Mouse (Mus musculus) hematopoietic stem cell, adult 5-6 weeks (primary cell): ENCODE results near the gene Acin1. TPM values are rescaled to one million over a fixed set of nuclear protein-coding genes. Genes with fewer than 3 reads are reported as not detected.

ENCODE experiments used
- ATAC-seq, 2 experiments: fragments of 125-278 bp in 1 of 2; replicated peaks in 1 of 2; 2 replicates each; pipeline ENCODE4 v1.8.0; 2016 to 2017; ENCODE audit warnings: inconsistent platforms in 2 of 2, mild to moderate bottlenecking in 2 of 2, moderate number of reproducible peaks in 2 of 2, low read depth in 1 of 2, moderate TSS enrichment in 1 of 2; ENCODE audit not compliant: low FRiP score in 2 of 2, poor library complexity in 2 of 2, severe bottlenecking in 2 of 2, insufficient read depth in 1 of 2, low TSS enrichment in 1 of 2
- total RNA-seq: library from RNA; stranded (forward); fragments of 172-1452, 232-1000 nt; gene quantifications from 2 replicates; pipeline ENCODE4 v1.2.3, GENCODE M21; 2017

Gene Acin1
- total RNA-seq, 1 experiment from 2014 or later: 357 TPM

DNA sequence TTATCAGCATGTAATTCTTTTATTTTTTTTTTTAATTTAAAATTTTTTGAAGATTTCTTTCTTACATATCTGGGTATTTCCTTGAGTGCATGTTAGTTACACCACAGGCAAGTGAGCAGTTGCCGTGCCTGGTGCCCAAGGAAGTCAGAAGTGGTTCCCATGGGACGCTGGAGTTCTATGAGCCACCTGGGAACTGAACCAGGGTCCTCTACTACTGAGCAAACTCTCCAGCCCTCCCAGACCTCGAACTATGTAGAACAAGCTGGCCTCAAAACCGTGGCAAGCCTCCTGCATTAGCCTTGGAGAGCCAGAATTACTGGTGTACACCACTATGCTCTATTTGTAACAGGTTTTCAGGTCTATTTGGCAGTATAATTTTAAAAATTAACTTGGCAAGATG lies 84.1 kb downstream of the Acin1 start:
- ATAC-seq: no peak

DNA sequence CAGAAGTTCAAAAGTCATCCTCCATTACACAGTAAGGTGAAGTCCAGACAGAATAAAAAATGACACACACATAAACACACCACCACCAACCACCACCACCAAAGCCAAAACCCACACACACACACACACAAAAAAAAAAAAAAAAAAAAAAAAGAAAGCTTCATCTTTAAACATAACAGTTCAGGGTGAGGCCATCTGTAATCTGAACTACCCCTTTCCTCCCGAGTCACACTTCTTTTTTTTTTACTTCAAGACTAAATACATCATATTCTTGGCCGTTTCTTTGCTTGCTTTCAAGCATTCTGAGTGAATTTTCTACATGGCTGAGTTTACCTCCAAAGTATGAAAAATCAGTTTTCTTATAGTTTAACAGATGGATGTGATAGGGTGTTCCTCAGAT lies 85.1 kb downstream of the Acin1 start:
- no peak for ATAC-seq

DNA sequence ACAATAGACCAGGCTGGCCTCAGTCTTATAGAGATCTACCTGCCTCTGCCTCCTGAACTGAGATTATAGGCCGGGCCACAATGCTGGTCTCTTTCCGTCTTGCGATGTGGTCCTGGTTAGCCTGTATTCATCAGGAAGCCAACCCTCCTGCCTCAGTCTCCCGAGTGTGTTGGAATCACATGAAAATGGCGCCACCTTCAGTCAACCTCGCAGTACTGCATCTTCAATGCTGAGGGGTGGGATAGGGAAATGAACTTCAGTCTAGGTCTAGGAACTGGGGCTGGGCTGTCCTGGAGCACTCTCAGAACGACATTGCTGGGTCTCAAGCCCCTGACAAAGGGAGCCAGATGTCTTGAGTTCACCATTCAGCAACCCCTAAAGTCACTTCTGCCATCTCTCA lies 89.6 kb downstream of the Acin1 start:
- ATAC-seq: no peak

DNA sequence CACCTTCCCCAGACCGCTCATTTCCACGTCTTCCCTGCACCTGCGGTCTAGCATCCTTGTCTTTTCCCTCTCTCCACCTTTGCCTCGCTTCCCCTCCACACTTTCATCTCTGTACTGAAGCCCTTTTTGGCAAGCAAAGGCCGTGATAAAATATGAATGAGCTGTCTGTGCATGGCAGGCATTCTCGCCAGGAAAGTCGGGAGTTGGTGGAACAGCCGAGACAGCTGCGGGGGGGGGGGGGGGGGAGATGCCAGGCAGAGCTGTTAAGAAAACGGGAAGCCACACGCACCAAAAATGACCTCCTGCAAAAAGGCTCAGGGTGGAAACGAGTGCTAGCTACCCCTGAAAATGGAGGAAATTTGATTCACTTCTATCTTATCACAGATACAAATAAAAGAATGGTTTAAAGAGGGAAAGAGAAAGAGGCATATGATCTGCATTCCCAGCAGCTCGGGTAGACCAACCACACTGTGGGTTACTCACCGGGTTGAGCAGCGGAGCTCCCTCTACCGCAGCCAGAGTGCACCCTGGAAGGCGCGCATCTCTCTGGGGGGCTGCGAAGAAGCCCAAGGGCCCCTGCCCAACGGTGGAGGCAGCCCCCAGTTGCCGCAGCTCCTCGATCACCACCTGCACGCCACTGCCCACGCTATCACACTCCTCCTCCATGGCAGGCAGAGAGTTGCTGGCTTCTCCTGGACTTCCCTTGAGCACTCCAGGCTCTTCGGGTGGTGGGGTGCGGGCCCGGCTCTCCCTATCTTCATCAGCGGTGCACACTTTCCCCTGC lies 91.9 kb downstream of the Acin1 start:
- no peak for ATAC-seq

DNA sequence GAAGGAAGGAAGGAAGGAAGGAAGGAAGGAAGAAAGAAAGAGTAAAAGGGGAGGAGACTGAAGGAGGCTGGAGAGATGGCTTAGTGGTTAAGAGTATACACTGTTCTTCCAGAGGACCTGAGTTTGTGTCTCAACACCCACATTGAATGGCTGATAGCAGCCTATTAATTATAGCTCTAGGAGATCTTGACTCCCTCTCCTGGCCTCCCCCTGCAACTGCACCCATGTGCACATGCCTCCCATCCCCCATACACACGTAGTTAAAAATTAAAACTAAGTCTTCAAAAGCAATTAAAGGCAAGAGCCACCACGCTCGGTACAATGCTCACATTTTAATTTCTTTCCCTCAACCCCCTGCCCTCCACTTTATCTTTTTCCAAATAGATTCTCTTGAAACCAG lies 92.7 kb downstream of the Acin1 start:
- no peak for ATAC-seq

DNA sequence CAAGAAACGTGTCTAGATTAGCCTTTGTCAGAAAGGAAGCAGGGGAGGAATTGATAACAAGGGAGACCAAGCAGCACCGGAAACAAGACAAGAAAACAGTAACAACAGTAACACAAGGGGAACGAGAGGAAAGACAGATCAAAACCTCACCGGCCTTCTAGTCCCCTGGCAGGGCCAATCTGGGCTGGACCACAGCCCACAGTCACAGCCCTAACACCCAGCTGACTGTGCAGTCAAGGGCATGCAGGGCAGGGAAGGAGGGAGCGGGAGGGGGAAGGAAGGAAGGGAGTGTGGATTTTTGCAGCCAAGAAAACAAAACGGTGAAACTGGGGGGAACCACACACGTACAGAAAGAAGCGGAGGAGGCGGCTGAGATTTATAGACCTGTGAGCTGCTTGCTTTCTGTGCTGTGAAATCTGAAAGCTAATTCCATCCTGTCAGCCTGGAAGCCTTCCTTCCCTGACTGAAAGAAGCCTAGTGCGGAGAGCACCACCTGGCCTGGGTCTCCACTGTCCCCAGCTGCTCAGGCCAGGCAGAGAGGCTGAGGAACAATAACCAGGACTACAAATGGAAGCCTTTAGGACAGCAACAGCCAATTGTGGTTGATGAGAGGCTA lies 94.3 kb downstream of the Acin1 start:
- ATAC-seq: peak; percentile 74; a peak in 2 of 4 replicates

Other genes starting within 250 kb of the Acin1 start
- 20.5 and 38.3 TPM in 2 replicates for gene Lrp10, start 222.8 kb downstream of the Acin1 start, total RNA-seq
- 1.8 and 2.5 TPM in 2 replicates for gene Rem2, start 210.8 kb downstream of the Acin1 start, total RNA-seq
- gene Prmt5, start 169.4 kb downstream of the Acin1 start, total RNA-seq: 52.4 and 53.1 TPM in 2 replicates
- 68.6 and 76.0 TPM in 2 replicates for gene Haus4, start 132.3 kb downstream of the Acin1 start, total RNA-seq
- gene Ajuba, start 109.4 kb downstream of the Acin1 start, total RNA-seq: 0.74 and 1.3 TPM in 2 replicates
- gene 4931414P19Rik, start 80.9 kb downstream of the Acin1 start, total RNA-seq: 3.8 and 15.3 TPM in 2 replicates
- gene Psmb5, start 68.9 kb downstream of the Acin1 start, total RNA-seq: 27.2 and 41.8 TPM in 2 replicates
- not detected in 2 replicates for gene Psmb11, start 65.5 kb downstream of the Acin1 start, total RNA-seq
- not detected in 2 replicates for gene Gm17606, start 46.0 kb downstream of the Acin1 start, total RNA-seq
- gene Cdh24, start 45.6 kb downstream of the Acin1 start, total RNA-seq: 1.4 and 2.3 TPM in 2 replicates
- 34.8 and 47.8 TPM in 2 replicates for gene 1700123O20Rik, start 715 bp downstream of the Acin1 start, total RNA-seq
- gene Gm29776, start 11.9 kb upstream of the Acin1 start, total RNA-seq: 1.1 TPM in 1 of 2 replicates, not detected in the other
- gene Cebpe, start 25.2 kb upstream of the Acin1 start, total RNA-seq: 11.4 and 25.4 TPM in 2 replicates
- gene Slc7a8, start 95.0 kb upstream of the Acin1 start, total RNA-seq: 2.3 and 3.2 TPM in 2 replicates
- gene Rnf212b, start 127.2 kb upstream of the Acin1 start, total RNA-seq: not detected in 2 replicates
- gene Homez, start 184.0 kb upstream of the Acin1 start, total RNA-seq: 11.3 and 19.1 TPM in 2 replicates
- gene Ppp1r3e, start 190.6 kb upstream of the Acin1 start, total RNA-seq: 2.6 and 3.6 TPM in 2 replicates
- gene Bcl2l2, start 196.4 kb upstream of the Acin1 start, total RNA-seq: 6.1 and 13.1 TPM in 2 replicates
- not detected in 2 replicates for gene Gm20521, start 196.5 kb upstream of the Acin1 start, total RNA-seq
- 268 and 313 TPM in 2 replicates for gene Pabpn1, start 205.6 kb upstream of the Acin1 start, total RNA-seq
- gene Slc22a17, start 226.2 kb upstream of the Acin1 start, total RNA-seq: 0.94 and 4.6 TPM in 2 replicates
- gene Efs, start 239.2 kb upstream of the Acin1 start, total RNA-seq: not detected in 2 replicates
- not detected in 2 replicates for gene Il25, start 245.8 kb upstream of the Acin1 start, total RNA-seq
- gene Cmtm5, start 249.3 kb upstream of the Acin1 start, total RNA-seq: not detected in 2 replicates